Mouse (Mus musculus): ENCODE measurements at regions not wholly inside any gene's neighbourhood (a gene's known extent, or its start where the extent isn't known, plus 50 kb on each side); places are given as distances from the start of the nearest gene placed in this dataset.

DNA sequence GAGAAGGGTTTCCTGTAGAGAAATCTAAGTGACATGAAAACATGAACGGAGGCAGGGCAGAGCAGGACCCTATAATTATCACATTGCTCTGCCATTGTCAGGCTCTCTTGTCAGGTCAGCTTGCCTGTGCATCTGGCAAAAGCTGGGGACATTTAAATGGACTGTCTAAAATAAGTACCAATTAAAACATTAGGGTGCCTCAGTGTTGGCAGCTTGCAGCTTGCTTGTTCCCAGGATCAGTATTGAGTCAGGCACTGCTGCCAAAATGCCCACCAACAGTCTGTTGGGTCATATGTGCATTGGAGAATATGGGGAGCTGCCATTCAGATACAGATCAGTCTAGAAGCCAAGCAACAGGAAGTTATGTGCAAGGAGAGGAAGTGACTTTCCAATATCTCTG is 349.5 kb upstream of the B3gat1 start:
- no peak for DNase-seq

DNA sequence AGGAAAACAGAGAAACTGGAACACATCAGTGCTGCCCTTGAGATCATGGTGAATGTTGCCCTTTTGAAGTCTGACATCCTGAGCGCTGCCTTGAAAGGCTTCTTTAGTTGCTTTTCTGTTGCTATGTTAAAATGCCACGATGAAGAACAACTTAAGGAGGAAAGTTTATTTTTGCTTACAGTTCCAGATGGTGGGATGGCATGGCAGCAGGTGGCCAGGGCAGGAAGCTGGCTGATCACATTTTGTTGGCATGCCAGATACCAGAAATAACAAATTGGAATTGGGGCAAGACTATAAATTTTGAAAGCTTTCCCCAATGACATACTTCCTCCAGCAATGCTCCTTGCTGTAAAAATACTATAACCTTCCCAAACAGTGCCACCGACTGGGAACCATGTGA is 334.9 kb upstream of the B3gat1 start:
- DNase-seq = no peak

DNA sequence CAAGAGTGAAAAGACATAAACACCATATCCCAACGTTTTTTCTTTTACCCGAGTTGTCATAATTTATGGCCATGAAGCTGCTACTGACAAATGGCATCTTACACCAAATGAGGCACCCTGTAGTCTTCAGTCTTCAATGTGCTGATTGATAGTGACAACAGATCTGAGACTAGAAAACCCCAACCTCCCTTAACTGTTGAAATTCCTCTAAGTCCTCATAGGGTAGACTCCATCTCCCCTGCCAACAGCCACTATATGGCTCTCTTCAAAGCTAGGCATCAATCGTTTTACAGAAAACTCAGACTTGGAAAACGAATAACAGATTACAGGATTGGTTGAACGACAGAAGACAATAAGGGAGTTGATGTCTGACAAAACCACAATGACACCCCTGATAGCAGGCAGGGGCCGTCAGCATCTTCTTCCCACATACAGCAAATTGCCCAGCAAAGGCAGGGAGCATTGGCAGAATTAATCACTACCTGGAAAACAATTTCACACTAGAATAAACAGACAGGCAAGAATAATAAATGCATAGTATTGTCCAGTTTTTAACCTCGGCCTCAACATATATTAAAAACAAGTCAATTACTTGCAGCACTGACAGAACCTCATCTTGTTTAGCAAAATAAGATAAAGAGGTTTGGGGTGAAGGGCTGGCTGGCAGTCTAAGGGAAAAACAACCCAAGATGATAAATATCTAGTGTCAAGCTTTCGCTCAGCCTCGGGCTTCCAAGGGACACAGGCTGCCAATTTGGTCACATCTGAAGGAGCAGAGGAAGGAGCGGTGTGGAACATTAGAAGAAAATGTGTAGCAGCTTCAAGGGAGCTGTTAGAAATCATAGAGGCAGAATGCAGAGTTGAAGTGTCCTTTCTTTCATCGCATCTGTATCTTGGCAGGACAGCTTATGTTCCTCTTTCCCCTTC is 310.4 kb upstream of the B3gat1 start:
- DNase-seq = no peak

DNA sequence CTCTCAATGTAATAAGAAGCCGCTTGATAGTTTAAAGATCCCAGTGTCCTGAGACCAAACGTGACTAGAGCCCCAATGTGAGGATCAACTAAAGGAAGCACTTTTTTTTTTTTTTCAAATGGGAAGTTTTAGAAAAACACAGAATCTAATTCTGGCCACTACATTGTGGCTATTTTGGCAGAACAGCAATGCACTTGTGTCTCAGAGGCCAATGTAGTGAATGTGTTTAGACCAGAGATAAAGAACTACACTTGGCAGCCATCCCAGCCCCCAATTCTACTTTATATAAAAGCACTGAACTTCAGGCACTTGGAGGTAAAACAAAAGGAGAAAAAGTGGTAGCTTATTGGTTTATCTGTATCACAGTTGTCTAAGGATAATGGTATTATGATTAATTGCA is 298.0 kb upstream of the B3gat1 start:
- no peak for DNase-seq

DNA sequence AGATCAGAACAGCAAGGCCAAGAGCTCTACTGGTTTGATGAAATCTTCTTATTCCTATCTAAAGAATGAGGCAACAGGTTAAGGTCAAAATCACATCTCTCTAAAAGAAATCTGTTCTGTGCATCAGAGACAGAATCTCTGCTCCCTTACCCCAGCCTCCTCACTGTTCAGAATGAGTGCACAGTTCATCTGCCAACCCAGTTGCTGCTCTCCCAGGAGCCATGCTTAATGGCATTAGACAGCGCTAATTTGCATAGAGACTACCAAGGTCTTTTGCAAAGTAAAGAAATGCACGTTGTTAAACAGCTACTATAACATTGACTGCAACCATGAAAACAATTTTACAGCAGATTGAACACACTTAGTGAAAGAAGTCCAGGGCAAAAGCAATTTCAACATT is 296.3 kb upstream of the B3gat1 start:
- no peak for DNase-seq

DNA sequence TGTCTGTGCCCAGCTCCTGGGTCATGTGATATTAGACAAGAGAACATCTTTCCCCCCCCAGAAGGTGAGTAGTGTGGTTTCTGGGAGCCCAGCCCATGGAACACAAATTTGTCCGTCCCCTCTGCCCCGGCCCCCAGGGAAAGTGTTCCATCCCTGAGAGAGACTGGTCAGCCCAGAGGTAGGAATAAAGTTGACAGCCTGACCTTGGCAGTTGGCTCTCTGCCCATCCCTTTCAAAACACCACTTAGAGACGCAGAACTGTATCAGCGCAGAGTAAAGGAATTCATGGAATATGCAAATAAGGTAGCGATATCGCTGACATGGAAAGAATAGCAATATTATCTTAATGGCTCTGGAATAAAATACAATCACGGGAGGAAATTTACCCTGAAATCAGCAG is 279.6 kb upstream of the B3gat1 start:
- DNase-seq = no peak

DNA sequence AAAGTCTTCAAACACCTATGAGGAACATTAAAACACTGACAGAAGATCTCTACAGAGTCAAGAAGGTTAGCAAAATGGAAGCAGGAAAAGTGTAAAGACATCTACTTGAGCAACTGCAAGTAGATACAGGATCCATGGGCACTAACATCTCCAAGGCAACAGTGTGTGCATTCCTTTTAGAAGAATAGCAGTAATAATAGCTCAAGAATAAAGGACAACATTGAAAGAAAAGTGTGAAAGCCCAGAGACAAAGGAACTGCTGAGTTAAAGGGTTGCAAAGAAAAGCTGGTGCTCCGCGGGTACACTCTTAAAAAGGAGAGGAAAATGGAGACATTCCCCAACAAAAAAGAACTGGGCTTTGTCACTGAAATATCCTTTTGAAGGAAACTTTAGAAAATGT is 272.4 kb upstream of the B3gat1 start:
- DNase-seq = no peak

DNA sequence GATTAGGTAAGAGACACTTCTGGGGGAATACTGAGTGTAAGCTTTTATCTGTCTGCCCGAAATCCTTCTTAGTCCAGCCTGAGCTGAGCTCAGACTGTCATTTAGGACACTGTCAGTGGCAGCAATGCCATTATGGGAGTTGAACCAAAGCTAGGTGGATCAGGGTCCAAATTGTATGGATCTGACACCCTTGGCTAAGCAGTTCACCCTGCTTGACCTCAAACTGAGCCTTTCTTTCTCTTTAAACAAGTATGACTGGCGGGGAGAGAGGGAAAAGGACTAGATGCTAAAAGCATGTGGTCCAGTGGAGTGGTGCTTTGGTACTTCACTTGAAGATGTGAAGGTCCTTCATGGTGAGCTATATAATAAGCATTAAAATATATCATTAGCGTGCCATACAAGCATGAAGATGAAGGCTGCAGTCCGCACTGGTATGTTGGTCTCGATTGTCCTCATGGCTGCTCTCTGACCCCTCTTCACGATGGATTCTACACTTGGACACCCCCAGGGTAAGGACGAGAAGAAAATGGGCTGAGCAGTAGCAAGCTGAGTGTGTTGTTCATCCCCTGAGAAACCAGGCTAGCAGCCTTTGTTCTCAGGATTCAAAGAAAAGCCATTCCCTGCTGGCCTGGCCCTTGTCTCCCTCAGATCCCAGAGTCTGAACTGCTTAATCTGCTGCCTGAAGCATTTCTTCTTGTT is 262.7 kb upstream of the B3gat1 start:
- DNase-seq = no peak

DNA sequence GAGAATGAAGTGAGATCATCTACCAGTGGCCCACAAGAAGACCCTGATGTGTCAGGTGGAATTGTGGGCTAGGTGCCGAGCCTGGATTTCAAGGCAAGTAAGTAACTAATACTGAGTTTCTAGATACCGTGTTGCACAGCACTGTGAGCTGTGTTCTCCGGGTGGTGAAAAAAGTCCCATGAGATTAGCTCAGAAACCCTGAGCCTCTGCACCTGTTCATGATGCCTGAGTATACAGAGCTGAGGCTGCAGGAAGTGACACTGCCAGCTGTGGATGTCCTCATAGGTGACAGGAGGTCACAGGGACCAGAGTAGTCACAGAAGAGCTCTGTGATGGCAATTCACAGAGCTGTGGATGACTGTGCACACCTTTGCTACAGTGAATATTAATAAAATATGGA is 257.2 kb upstream of the B3gat1 start:
- DNase-seq = no peak

DNA sequence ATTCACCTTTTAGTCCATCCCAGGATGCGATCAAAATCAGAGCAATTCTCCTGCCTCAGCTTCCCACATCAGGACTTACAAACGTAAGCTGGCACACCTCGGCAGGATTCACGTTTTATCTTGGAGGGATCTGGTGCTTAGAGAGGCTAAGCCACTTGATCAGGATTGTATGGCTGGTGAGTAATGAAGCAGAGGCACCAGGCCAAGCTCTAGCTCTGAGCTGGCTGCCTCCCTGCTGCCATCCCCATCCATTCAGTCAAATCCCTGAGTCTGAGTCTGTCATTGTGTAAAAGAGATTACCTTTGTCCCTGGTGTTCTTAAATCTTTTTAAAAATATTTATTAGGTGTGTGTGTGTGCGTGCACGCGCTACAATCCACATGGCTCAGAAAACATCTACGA is 252.6 kb upstream of the B3gat1 start:
- DNase-seq = no peak

DNA sequence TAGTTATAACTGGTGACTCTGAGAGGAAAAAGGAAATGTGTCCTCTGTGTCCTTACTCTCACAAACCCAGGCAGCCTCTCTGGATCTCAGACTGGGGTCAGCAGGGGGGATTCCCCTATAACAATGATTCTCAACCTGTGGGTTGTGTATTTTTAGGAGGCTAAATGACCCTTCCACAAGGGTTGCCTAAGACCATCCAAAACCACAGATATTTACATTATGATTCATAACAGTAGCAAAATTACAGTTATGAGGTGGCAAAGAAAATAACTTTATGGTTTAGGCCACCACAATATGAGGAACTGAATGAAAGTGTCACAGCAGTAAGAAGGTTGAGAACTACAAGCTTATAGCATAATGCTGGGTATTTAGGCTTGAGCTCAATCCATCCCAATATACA is 251.6 kb upstream of the B3gat1 start:
- no peak for DNase-seq

DNA sequence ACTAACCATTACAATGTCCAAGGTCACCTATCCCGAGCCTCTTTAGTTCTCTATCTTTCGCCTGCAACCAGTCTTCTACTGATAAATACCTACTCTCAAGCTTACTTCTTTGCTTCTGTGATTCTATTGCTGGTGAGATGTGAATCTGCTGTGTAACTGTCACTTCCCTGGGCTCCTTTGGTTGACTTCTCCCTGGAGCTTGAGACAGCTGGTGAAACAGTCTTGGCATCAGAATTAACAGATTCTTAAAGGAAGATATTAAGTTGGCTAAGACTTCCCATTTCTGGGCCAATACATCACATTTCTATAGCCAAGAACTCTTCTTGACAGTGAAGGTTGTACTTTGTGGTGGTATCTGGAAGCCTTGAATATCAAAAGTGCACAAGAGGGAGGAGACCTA is 239.8 kb upstream of the B3gat1 start:
- no peak for DNase-seq

DNA sequence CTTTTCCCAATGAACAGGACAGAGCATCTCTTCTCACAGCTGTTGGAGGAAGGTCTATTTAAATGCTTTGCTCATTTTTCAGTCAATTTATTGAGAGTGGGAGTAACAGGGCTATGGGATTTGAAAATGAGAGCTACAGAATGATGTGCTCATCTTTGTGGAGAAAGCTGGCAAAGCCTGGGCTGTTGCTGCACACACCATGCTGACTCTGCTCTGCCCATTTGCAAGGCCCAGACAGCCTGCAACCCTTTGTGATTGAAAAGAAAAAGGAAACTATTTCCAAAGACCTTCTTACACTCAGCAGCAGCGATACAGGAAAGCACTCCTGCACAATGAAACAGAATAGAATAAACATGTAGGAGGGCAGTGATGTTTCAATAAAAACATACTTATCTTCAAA is 231.5 kb upstream of the B3gat1 start:
- no peak for DNase-seq

DNA sequence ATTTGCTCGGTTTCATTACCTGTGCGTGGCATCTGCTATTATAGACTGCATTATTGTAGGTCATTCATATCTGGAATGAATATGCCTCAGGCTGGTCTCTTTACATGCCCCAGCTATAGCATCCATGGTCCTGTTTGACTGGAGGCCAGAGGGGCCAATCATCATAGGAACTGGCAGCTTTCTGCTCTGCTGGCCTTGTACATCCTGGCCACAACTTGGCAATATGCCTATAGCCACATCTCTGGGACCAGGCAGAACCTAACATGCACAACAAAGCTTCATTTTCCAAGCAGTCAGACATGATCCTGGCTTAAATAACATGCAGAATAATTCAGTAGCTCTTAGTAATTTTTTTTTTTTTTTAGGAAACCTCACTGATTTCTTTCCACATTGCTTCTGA is 227.6 kb upstream of the B3gat1 start:
- DNase-seq = no peak

DNA sequence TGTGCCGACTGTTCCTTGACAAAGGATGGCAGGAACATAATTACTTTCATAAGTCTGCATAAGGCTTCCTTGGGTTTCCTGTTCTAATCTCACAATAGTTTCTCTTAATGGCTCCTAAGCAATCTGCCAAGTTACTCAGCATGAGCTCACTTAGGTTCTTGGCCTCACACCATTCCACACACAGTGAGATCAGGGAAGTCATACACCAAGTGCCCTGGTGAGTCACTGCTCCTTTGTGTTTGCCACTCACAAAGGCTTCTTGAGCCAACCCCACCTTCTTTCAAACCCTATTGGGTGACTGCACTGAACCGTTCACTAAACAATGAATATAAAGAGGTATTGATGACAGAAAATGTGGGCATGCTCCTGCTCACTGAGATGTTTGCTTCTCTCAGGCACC is 214.9 kb upstream of the B3gat1 start:
- no peak for DNase-seq

DNA sequence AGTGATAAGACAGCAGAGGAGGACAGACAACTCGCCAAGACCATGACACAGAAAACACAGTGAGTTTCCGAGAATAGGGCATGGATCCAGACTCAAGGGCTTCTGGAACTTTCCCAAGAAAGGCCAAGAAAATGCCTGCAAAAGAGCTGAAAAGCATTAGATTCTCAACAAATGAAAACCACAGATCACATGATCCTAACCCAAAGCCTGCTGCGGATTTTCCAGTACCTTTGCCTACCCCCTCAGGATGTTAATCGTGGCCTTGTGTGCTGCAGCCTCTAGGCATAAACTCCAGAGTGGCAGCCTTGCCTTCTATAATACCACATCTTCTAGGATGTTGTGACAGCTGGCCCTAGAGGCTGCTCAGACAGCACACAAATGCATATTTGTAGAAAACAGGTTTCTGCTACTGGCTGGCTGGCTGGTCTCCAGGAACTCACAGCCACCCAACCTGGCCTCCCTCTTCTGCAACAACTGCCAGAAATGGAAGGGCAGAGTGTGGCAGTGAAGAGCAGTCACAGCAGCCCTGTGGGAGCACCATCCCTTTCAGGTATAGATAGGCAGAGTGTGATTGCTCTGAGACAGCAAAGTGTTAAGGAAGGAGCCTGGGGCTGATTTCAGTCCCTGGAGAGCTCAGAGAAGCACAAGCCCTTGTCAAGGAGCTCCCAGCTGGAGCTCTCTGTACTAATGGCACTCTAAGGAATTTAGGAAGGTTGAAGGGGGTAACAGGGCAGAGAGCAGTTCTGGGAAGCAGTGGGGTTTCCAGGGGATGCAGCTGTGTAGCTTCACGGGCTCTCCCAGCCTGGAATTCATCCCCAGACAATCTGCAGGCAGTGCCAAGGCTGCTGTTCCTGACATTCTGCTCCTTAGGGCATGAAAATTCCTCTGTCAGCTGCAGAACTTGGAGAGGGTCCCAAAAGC is 213.7 kb upstream of the B3gat1 start:
- DNase-seq = peak; percentile 26

DNA sequence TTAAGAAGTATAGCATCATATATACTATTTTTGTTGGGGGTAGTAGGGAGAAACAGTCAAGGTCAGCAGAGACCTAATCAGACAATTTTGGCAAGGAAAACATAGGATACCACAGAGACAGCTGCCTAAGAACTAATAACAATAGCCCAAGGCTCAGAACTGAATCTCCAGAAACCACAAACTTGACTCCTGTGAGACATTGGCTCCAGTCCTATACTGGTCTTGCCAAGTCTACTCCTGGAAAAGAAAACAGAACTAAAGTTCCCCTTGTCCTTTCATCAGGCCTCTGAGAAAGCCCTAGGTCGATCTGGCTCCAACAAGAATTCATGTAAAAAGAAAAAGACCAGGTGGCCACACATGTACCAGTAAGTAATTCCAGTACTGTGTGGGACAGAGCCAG is 209.4 kb upstream of the B3gat1 start:
- no peak for DNase-seq

DNA sequence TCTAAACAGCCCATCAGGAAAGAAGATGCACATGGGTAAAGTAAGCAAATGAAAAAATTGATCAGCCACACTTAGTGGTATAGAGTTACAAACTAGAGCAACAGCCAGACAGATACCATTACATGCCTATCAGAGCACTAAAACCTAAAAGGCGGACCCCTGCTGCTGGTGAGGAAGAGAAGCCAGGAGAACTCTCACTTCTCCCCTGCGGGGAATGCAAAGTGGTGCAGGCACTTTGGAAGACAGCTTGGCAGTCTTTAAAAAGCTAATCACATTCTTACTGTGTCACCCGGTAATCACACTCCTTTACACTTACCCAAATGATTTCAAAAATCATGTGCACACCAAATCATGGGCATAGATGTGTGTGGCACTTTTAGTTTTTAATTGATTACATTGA is 204.8 kb upstream of the B3gat1 start:
- no peak for DNase-seq

DNA sequence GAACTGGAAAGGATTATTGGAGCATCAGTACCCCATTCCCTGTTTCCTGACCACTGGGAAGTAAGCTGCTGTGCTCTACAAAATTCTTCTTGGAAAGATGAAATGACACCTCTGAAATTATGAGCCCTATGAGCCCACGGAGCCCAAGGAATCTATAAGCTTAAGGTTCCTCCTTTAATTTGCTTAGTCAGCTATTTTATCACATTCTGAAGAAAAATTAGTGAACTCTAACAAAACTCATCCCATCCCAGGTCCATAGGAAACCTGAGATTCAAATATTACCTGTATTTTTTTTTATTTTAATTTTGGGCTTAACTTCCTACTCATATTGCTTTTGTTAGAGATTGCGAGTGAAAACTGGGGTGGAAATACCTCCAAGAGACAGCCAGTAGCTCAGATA is 194.5 kb upstream of the B3gat1 start:
- DNase-seq = no peak

DNA sequence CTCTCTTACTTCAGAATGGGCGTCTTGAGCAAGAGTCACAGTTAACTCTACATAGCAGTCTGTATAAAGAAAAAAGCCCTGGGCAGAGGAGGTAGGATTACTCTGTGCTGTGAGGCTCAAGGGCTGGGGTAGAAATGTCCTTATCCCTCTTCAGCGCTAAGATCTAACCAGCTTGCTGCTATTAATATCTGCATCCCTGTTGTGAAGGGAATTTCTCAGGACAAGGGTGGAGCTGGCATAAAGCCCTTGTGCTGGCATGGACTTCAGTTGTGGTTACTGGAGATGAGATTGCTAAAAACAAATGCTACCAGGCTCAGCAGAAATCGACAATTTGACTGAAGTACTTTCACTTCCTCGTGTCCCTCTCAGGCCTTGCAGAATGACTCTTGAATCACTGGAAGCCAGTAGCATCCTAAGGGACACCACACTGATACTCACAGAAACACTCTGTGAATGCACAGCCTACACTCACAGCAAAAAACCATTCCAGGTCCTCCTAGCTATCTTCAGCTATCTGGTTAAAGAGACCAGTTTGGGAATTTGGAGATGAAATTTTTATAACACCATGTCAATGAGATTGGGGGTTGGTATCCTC is 185.1 kb upstream of the B3gat1 start:
- DNase-seq = no peak

DNA sequence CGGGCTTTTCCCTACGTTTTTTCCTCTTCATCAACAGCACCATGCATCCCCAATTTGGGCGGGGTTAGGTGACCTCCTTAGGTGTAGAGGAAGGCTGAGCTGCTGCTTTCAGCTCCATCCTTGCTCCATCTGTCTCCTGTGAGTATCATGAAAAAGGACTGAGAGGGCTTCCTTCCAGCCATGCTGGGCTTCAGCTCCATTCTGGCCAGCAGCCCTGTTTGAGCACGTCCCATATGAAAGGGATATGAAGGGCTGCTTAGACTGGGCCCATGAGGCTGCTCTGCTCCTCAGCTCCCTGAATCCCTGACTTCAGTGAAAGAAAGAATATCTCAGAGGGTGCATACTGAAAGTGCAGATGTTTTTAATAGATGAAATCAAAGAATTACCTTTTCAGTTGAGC is 184.4 kb upstream of the B3gat1 start:
- no peak for DNase-seq

DNA sequence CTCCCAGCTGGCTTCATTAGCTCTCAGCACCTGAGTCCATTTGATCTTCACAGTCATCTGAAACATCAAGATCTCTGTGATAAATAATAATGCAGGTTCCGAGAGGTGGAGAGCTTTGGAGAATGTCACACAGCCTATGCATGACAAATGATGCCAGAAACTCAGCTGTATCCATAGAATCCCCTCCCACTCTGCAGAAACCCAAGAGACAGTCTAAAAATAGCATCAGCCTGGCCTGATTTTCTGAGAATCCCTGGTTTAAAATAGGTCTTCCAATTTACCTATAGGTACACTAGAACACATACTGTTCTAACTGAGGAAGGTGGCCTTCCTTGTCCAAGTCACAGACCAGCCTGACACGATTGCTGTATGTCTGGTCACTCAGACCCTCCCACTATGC is 184.0 kb upstream of the B3gat1 start:
- DNase-seq = no peak

DNA sequence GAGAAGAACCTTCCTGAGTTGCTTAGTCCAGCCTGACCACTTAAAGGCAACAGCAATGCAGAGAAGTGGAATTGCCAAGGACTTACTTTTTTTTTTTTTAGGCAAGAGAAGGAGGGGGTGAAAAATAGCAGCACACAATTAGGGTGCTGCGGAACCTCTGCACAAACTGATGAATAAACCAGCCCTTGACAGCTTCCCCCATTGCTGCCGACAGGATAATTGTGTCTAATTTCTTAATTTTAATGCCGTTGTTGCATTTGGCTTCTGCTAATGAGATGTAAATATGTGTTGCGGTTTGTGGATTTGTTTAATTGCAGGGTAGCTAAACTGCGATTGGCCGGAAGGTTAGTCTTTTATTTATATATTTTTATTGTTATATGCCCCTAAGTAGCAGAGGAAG is 157.5 kb upstream of the B3gat1 start:
- DNase-seq = no peak
